Mouse (Mus musculus) spleen, adult 2 months (tissue): ENCODE results near the gene Hps1.

Experiments used
- CTCF ChIP-seq: fragments of 200-500 bp; IDR thresholded peaks from 2 replicates; pipeline ENCODE4 v1.5.1; 2011; ENCODE audit warnings: mild to moderate bottlenecking, inconsistent platforms; ENCODE audit not compliant: insufficient read depth, insufficient read length, insufficient replicate concordance; ENCODE audit errors: extremely low read depth
- POLR2A ChIP-seq: fragments of 200-500 bp; IDR thresholded peaks from 2 replicates; pipeline ENCODE4 v1.6.1; 2011; ENCODE audit warnings: low read depth, low read length, inconsistent platforms

DNA sequence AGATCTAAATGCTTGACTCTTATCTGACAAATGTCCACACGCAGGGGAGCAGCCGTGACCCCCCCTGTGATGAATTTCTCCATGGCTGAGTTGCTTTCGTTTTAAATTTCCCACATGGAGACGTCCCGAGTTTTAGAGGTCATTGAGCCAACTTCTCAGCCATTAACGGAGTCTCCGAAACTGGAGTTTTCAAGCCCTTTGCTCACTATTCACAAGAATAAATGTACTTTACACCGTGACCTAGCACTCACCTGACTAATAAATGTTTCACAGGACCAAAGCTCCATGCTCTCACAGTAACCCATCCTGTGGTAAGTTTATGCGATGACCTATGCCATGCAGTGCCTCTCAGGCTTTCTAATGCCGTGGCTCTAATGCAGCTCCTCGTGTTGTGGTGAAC, 29.6 kb downstream of the Hps1 start:
- no peak for TF ChIP-seq CTCF
- TF ChIP-seq POLR2A, result no peak
